Mouse (Mus musculus) leukemia stem cell, adult 10-12 weeks (primary cell): Measurements from ENCODE around the gene Cyp2c50. TPM values are rescaled to one million over a fixed set of nuclear protein-coding genes. Genes with fewer than 3 reads are reported as not detected.

Source experiments
- polyA plus RNA-seq: library from polyadenylated mRNA; stranded (reverse); fragments of >175 nt; gene quantifications from 2 replicates; pipeline ENCODE4 v1.2.3, GENCODE M21; 2012; ENCODE audit warnings: low replicate concordance

Cyp2c50 gene
- not detected in 2 replicates for polyA plus RNA-seq

DNA sequence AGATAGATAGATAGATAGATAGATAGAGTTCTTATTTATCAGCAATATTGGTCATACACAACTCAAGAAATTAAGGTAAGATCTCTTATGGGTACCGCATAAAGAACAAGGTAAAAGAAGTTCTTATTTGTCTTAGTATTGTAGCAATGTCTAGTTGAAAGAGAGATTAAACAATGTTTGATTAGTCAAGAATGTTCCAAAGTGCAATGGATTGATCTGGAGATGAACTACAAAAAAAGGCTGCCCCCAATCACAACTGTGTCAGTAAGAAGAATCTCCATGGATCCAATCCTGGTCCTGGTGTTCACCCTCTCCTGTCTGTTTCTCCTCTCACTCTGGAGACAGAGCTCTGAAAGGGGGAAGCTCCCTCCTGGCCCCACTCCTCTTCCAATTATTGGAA is at the start of gene Cyp2c50:
TSS of gene Cyp2c50 (plus strand) at position 268 of the 400 bp plus-strand sequence.

GRCm38 (mm10) chr19:40073701-40074100 is 15.8 kb upstream of the Cyp2c50 start, which contains the start of gene Cyp2c54:
Cyp2c54 (minus strand) TSS chr19:40073827.

Other genes starting within 250 kb of the Cyp2c50 start
- not detected in 2 replicates for gene Cyp2c69, start 202.9 kb upstream of the Cyp2c50 start, polyA plus RNA-seq
- not detected in 2 replicates for gene Cyp2c37, start 97.3 kb upstream of the Cyp2c50 start, polyA plus RNA-seq
- gene Cyp2c54, start 15.9 kb upstream of the Cyp2c50 start, polyA plus RNA-seq: not detected in 2 replicates
- not detected in 2 replicates for gene Cyp2c70, start 97.6 kb downstream of the Cyp2c50 start, polyA plus RNA-seq
- 3.9 and 28.3 TPM in 2 replicates for gene Pdlim1, start 182.2 kb downstream of the Cyp2c50 start, polyA plus RNA-seq